In genomic region chr6:120773149-120773628, GRCm38 (mm10) we compare ENCODE assay signal across 11 mouse cellular contexts. TPM values are rescaled to one million over a fixed set of nuclear protein-coding genes. Genes with fewer than 3 reads are reported as not detected.
A peak's percentile ranks its signal among the peaks of the same experiment; 100 is the strongest.
DNase-seq lines count a peak whose midpoint lies in the region; ATAC-seq and TF ChIP-seq lines count a peak whose summit lies in the region.
"Had no signal": no experiment of that assay in that cellular context is flagged by ENCODE, and none has a peak within 500 bp of the region (broad histone marks: within the 10 kb centered on the region; RNA-seq: fewer than 3 reads in every experiment).

Slc25a18 (plus strand) TSS chr6:120773578.

- no peak within 1 kb of the TSS for H3K9ac ChIP-seq in hindbrain, embryonic 15.5 days
- H3K9ac ChIP-seq in midbrain, embryonic 11.5 days (ENCODE audit: low read length), result peak within 1 kb of the TSS; percentile 7; the same call in 1 of the 2 replicates

- ATAC-seq in hindbrain, embryonic 15.5 days (ENCODE audit: low FRiP score, low read depth), result peak; percentile 91
- peak; percentile 80 for ATAC-seq in midbrain, embryonic 11.5 days (ENCODE audit: low FRiP score)
- ATAC-seq in granulocyte monocyte progenitor cell, adult 5-6 weeks (replicated peaks; ENCODE audit: poor library complexity, severe bottlenecking), result no peak

- TF ChIP-seq POLR2A in brain, embryonic 14.5 days (IDR thresholded peaks at IDR 0.05; ENCODE audit: borderline replicate concordance, extremely low read depth, insufficient read depth, insufficient read length, poor library complexity, severe bottlenecking), result no peak

- H3K27ac ChIP-seq in hindbrain, embryonic 15.5 days (replicated peaks), result peak within 1 kb of the TSS; percentile 72
- H3K27ac ChIP-seq in midbrain, embryonic 11.5 days (ENCODE audit: low read depth, low read length), result peak within 1 kb of the TSS; percentile 72

- DNase-seq in cerebellum, adult 9-10 months, result peak; percentile 37
- no peak for DNase-seq in cerebellum, postnatal 36 days
- DNase-seq in brain, embryonic 14.5 days (ENCODE audit: low read depth), result peak; percentile 91
- peak; percentile 90 for DNase-seq in midbrain, embryonic 11.5 days (ENCODE audit: low spot score, missing footprints)
- no peak for DNase-seq in heart, adult 8-10 months (ENCODE audit: low spot score)
- DNase-seq in yolk sac, embryonic 10.5 days (ENCODE audit: low spot score), result no peak
- DNase-seq: heart, postnatal 14 days had no signal

- H3K4me2 ChIP-seq in hindbrain, embryonic 15.5 days, result peak within 1 kb of the TSS; percentile 29
- H3K4me2 ChIP-seq in midbrain, embryonic 11.5 days, result no peak within 1 kb of the TSS

- H3K9me3 ChIP-seq in hindbrain, embryonic 15.5 days, result no peaks in the 10 kb centered on the region
- no peaks in the 10 kb centered on the region for H3K9me3 ChIP-seq in midbrain, embryonic 11.5 days (ENCODE audit: control insufficient read depth, low read length)

- H3K4me1 ChIP-seq in hindbrain, embryonic 15.5 days (replicated peaks), result peaks cover 16% of the 10 kb centered on the region
- H3K4me1 ChIP-seq in midbrain, embryonic 11.5 days (ENCODE audit: control insufficient read depth, insufficient read depth, low read length), result peaks cover 16% of the 10 kb centered on the region

- WGBS in hindbrain, embryonic 15.5 days, result 18% methylated on average over 5 of the region's 5 CpGs
- WGBS in midbrain, embryonic 11.5 days, result 36% methylated on average over 5 of the region's 5 CpGs

- TF ChIP-seq CTCF in brain, embryonic 14.5 days (IDR thresholded peaks at IDR 0.05; ENCODE audit: borderline replicate concordance, extremely low read depth, insufficient read depth, insufficient read length), result no peak

- no peak within 1 kb of the TSS for H3K4me3 ChIP-seq in hindbrain, embryonic 15.5 days
- H3K4me3 ChIP-seq in midbrain, embryonic 11.5 days (ENCODE audit: low read depth, low read length), result no peak within 1 kb of the TSS

- H3K27me3 ChIP-seq in hindbrain, embryonic 15.5 days, result no peaks in the 10 kb centered on the region
- no peaks in the 10 kb centered on the region for H3K27me3 ChIP-seq in midbrain, embryonic 11.5 days (ENCODE audit: control insufficient read depth, insufficient read depth, low read length)

- H3K36me3 ChIP-seq in hindbrain, embryonic 15.5 days, result no peaks in the 10 kb centered on the region
- H3K36me3 ChIP-seq in midbrain, embryonic 11.5 days (ENCODE audit: control insufficient read depth, insufficient read depth, low read length), result no peaks in the 10 kb centered on the region; the same call in 1 of the 2 replicates

RNA-seq across cellular contexts. Expression of gene Slc25a18, which starts in this region (rescaled TPM):
- 6.1 and 10.1 TPM in 2 replicates for polyA plus RNA-seq in brain, embryonic 14.5 days (2012; rRNA removed)
- 19.0 and 22.1 TPM in 2 replicates for polyA plus RNA-seq in hindbrain, embryonic 15.5 days (2015; fragmentation: Nextera tagmentation; extraction: Ambion mirVana)
- polyA plus RNA-seq in midbrain, embryonic 11.5 days (2014; fragmentation: Nextera tagmentation; extraction: Ambion mirVana), result 0.90 and 1.4 TPM in 2 replicates
- total RNA-seq in heart, adult 8-10 months (2022), result under 1 TPM in 2 of 4 experiments, not detected in 2; 0.14 to 0.34 TPM
- total RNA-seq in granulocyte monocyte progenitor cell, adult 5-6 weeks (2014; fragmentation: Nextera tagmentation), result not detected in 2 replicates
- not detected in 2 replicates for total RNA-seq in granulocyte monocyte progenitor cell, adult 5-6 weeks (2017)
- total RNA-seq: liver, adult 2 months had no signal
- polyA plus RNA-seq: liver, adult 2 months; urinary bladder, adult 2 months had no signal

Comparison
In these comparisons a context has a peak if more than half of its experiments do, and no peak if none do; other contexts are left out.
1. DNase-seq: peak in cerebellum, adult 9-10 months (single experiment), brain, embryonic 14.5 days (single experiment) and midbrain, embryonic 11.5 days (single experiment); none in cerebellum, postnatal 36 days (0 of 2), heart, adult 8-10 months (single experiment) and yolk sac, embryonic 10.5 days (single experiment).